Mouse (Mus musculus) left cerebral cortex, adult 2 months (tissue): ENCODE data around the gene Parvb. TPM values are rescaled to one million over a fixed set of nuclear protein-coding genes. Genes with fewer than 3 reads are reported as not detected.

Source experiments
- DNase-seq, 2 experiments: peaks; one replicate each; pipeline ENCODE4 v3.0.0; 2021 to 2022; ENCODE audit warnings: low spot score in 2 of 2, mixed read lengths in 1 of 2; ENCODE audit errors: extremely low spot score in 1 of 2
- H3K27ac ChIP-seq: fragments of 200-600 bp; 2 replicates; pipeline ENCODE4 v1.8.1; 2022
- H3K4me3 ChIP-seq: fragments of 200-600 bp; 2 replicates; pipeline ENCODE4 v1.8.1; 2022
- CTCF ChIP-seq: fragments of 200-600 bp; IDR thresholded peaks from 2 replicates; pipeline ENCODE4 v1.8.1; 2022; ENCODE audit warnings: antibody characterized with exemption, mild to moderate bottlenecking, moderate library complexity
- intact Hi-C: fragments of 180-260 bp; cut with DNase I; formaldehyde crosslinking; loops from one replicate; pipeline ENCODE4 v1.15.1; 2025
- total RNA-seq, 2 experiments: library from RNA; stranded (reverse); gene quantifications; 2 replicates each; pipeline ENCODE4 v1.2.3; 2021

Gene Parvb
- total RNA-seq, 2 experiments from 2014 or later: 19.3 to 20.9 TPM

- no peak for DNase-seq
- no peak overlapping the region for H3K4me3 ChIP-seq
- TF ChIP-seq CTCF: no peak
- H3K27ac ChIP-seq: no peak overlapping the region
- intact Hi-C loops: no loop called here
Measured at GRCm38 (mm10) chr15:84321544-84322174, 89.8 kb downstream of the Parvb start.

GRCm38 (mm10) chr15:84323966-84324869, 92.4 kb downstream of the Parvb start, which contains the start of gene Parvg:
TSS of gene Parvg (plus strand) at chr15:84324026.
- intact Hi-C loops: no loop called here
- 0 out of 2 replicates have a peak within 1 kb of the TSS, but pooled peaks have one; percentile 44 for H3K27ac ChIP-seq
- no peak within 1 kb of the TSS for H3K4me3 ChIP-seq
- TF ChIP-seq CTCF: no peak
- DNase-seq: no peak

GRCm38 (mm10) chr15:84324870-84325553, 93.2 kb downstream of the Parvb start:
- intact Hi-C loops: no loop called here
- Histone ChIP-seq H3K4me3 (no peak overlapping the region), H3K27ac (0 out of 2 replicates have a peak overlapping the region, but pooled peaks have one; percentile 44)
- no peak for DNase-seq
- TF ChIP-seq CTCF: no peak

GRCm38 (mm10) chr15:84325736-84326135, 93.9 kb downstream of the Parvb start:
- TF ChIP-seq CTCF: no peak
- intact Hi-C loops: no loop called here
- Histone ChIP-seq H3K27ac (no peak overlapping the region), H3K4me3 (no peak overlapping the region)
- no peak for DNase-seq

GRCm38 (mm10) chr15:84328870-84329269, 97.0 kb downstream of the Parvb start:
- no peak overlapping the region for H3K4me3 ChIP-seq
- H3K27ac ChIP-seq: no peak overlapping the region
- TF ChIP-seq CTCF: no peak
- intact Hi-C loops: no loop called here
- DNase-seq: no peak

- no peak overlapping the region for H3K27ac ChIP-seq
- intact Hi-C loops: no loop called here
- H3K4me3 ChIP-seq: no peak overlapping the region
- no peak for TF ChIP-seq CTCF
- DNase-seq: no peak
Measured at GRCm38 (mm10) chr15:84329940-84330339, 98.1 kb downstream of the Parvb start.

GRCm38 (mm10) chr15:84331066-84331612, 99.3 kb downstream of the Parvb start:
- Histone ChIP-seq H3K27ac (no peak overlapping the region), H3K4me3 (no peak overlapping the region)
- intact Hi-C loops: no loop called here
- TF ChIP-seq CTCF: no peak
- DNase-seq: no peak

- no peak overlapping the region for H3K27ac ChIP-seq
- no peak for TF ChIP-seq CTCF
- DNase-seq: no peak
- H3K4me3 ChIP-seq: no peak overlapping the region
- intact Hi-C loops: no loop called here
Measured at GRCm38 (mm10) chr15:84336281-84336817, 104.5 kb downstream of the Parvb start.

GRCm38 (mm10) chr15:84337599-84337998, 105.8 kb downstream of the Parvb start:
- no peak overlapping the region for H3K27ac ChIP-seq
- TF ChIP-seq CTCF: no peak
- H3K4me3 ChIP-seq: no peak overlapping the region
- intact Hi-C loops: no loop called here
- peak in 1 of 2 experiments; percentile 35 for DNase-seq

GRCm38 (mm10) chr15:84340926-84341325, 109.1 kb downstream of the Parvb start:
- Histone ChIP-seq H3K4me3 (no peak overlapping the region), H3K27ac (no peak overlapping the region)
- no peak for TF ChIP-seq CTCF
- intact Hi-C loops: no loop called here
- DNase-seq: no peak

- intact Hi-C loops: no loop called here
Measured at GRCm38 (mm10) chr15:84348769-84349168, 116.9 kb downstream of the Parvb start.

More at GRCm38 (mm10) chr15:84348769-84349168, 116.9 kb downstream of the Parvb start:
- H3K4me3 ChIP-seq: no peak overlapping the region
- DNase-seq: no peak
- H3K27ac ChIP-seq: no peak overlapping the region
- peak; percentile 12 for TF ChIP-seq CTCF
